Comparison of ENCODE assay signal across 14 mouse cellular contexts in the genomic region with DNA sequence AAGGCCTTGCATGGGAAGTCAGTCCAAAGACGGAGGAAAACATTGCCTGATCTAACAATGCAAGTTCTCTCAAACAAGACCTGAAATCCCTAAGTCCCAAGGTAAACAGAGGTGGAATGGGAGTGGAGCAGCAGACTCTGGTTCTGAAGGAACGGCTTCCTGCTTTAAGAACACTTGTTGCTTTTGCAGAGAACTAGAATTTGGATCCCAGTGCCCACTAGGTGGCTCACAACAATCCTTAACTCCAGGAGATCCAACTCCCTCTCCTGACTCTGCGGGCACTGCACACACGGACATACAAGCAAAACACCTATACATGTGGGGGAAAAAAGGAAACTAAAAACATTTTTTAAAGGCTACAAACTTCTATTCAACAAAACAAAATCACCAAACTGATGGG. TPM values are rescaled to one million over a fixed set of nuclear protein-coding genes. Genes with fewer than 3 reads are reported as not detected.
DNase-seq lines count a peak whose midpoint lies in the region; ATAC-seq and TF ChIP-seq lines count a peak whose summit lies in the region.
"Had no signal": no experiment of that assay in that cellular context is flagged by ENCODE, and none has a peak within 500 bp of the region (broad histone marks: within the 10 kb centered on the region; RNA-seq: fewer than 3 reads in every experiment).

No protein-coding gene starts in this region.

- intact Hi-C loops in gastrocnemius, adult 2 months (cut with DNase I) = no loop called here

- WGBS in lung, adult 2 months = 24% methylated on average over 4 of the region's 4 CpGs

- H3K27ac ChIP-seq in gastrocnemius, adult 2 months = no peak overlapping the region
- H3K27ac ChIP-seq: forebrain, embryonic 13.5 days; lung, embryonic 15.5 days had no signal

- no peak for DNase-seq in gastrocnemius, adult 2 months
- DNase-seq in gastrocnemius, adult 18-20 months (ENCODE audit: low spot score) = no peak
- no peak for DNase-seq in lung, adult 2 months
- DNase-seq in lung, postnatal 25 days (ENCODE audit: low spot score) = no peak
- peak; percentile 5 for DNase-seq in Muller cell, postnatal 12 days (ENCODE audit: inconsistent ontology term)
- DNase-seq in kidney, postnatal 14 days = peak; percentile 27
- DNase-seq in layer of hippocampus, adult 8-10 months (ENCODE audit: low spot score in 2 of 2) = no peak
- DNase-seq: adrenal gland, postnatal 25 days had no signal

- TF ChIP-seq POLR2A in lung, adult 2 months (IDR thresholded peaks at IDR 0.05; ENCODE audit: borderline replicate concordance, extremely low read depth, low read depth, low read length) = no peak

- H3K4me1 ChIP-seq in lung, adult 2 months (ENCODE audit: control insufficient read depth, insufficient read depth, low read length) = no peaks in the 10 kb centered on the region

- H3K4me3 ChIP-seq in gastrocnemius, adult 2 months = no peak overlapping the region
- H3K4me3 ChIP-seq in lung, adult 2 months (replicated peaks; ENCODE audit: extremely low read depth, low read depth, low read length) = no peak overlapping the region
- H3K4me3 ChIP-seq: forebrain, embryonic 13.5 days; lung, embryonic 15.5 days; myocyte had no signal

- ATAC-seq in granulocyte monocyte progenitor cell, adult 5-6 weeks (replicated peaks; ENCODE audit: poor library complexity, severe bottlenecking) = no peak
- ATAC-seq: forebrain, embryonic 13.5 days; hindbrain, embryonic 16.5 days had no signal

- TF ChIP-seq CTCF in gastrocnemius, adult 2 months (IDR thresholded peaks at IDR 0.05) = peak; percentile 15; the same call in 1 of the 2 replicates
- peak; percentile 3; the same call in 1 of the 2 replicates for TF ChIP-seq CTCF in lung, adult 2 months (IDR thresholded peaks at IDR 0.05; ENCODE audit: insufficient read depth, low read length)

RNA-seq across cellular contexts. Expression of a gene that starts 16.7 kb away (rescaled TPM):
- total RNA-seq in gastrocnemius, adult 2 months (2021) = not detected
- not detected for total RNA-seq in gastrocnemius, adult 18-20 months (2021)
- polyA plus RNA-seq in lung, adult 2 months (2012; rRNA removed) = not detected in 2 replicates
- not detected for total RNA-seq in layer of hippocampus, adult 8-10 months (2022)
- not detected in 2 replicates for total RNA-seq in granulocyte monocyte progenitor cell, adult 5-6 weeks (2014; fragmentation: Nextera tagmentation)
- total RNA-seq in granulocyte monocyte progenitor cell, adult 5-6 weeks (2017) = not detected in 2 replicates
- polyA plus RNA-seq: forebrain, embryonic 13.5 days; heart, embryonic 11.5 days; hindbrain, embryonic 16.5 days; lung, embryonic 15.5 days; myocyte had no signal

RNA-seq across cellular contexts. Expression of a gene that starts 28.6 kb away (rescaled TPM):
- not detected for total RNA-seq in gastrocnemius, adult 2 months (2021)
- not detected for total RNA-seq in gastrocnemius, adult 18-20 months (2021)
- not detected in 2 replicates for polyA plus RNA-seq in lung, adult 2 months (2012; rRNA removed)
- not detected for total RNA-seq in layer of hippocampus, adult 8-10 months (2022)
- not detected in 2 replicates for total RNA-seq in granulocyte monocyte progenitor cell, adult 5-6 weeks (2014; fragmentation: Nextera tagmentation)
- not detected in 2 replicates for total RNA-seq in granulocyte monocyte progenitor cell, adult 5-6 weeks (2017)
- total RNA-seq: adrenal gland, postnatal 25 days had no signal
- polyA plus RNA-seq: forebrain, embryonic 13.5 days; heart, embryonic 11.5 days; hindbrain, embryonic 16.5 days; lung, embryonic 15.5 days; myocyte had no signal

RNA-seq across cellular contexts. Expression of a gene that starts 33.0 kb away (rescaled TPM):
- 1 to 10 TPM in 1 of 2 experiments, under 1 TPM in 1; 0.71 to 4.0 TPM for total RNA-seq in gastrocnemius, adult 2 months (2021)
- 1 to 10 TPM; 1.6 to 2.3 TPM for total RNA-seq in gastrocnemius, adult 18-20 months (2021)
- polyA plus RNA-seq in lung, adult 2 months (2012; rRNA removed) = 25.7 and 28.8 TPM in 2 replicates
- 10 to 100 TPM in 2 of 4 experiments, 1 to 10 TPM in 2; 3.5 to 67.0 (median 21.0) TPM for total RNA-seq in layer of hippocampus, adult 8-10 months (2022)
- 2.5 TPM in 1 of 2 replicates, not detected in the other for total RNA-seq in granulocyte monocyte progenitor cell, adult 5-6 weeks (2014; fragmentation: Nextera tagmentation)
- total RNA-seq in granulocyte monocyte progenitor cell, adult 5-6 weeks (2017) = 0.26 TPM in 1 of 2 replicates, not detected in the other

Comparison
In these comparisons a context has a peak if more than half of its experiments do, and no peak if none do; other contexts are left out.
1. DNase-seq: peak in Muller cell, postnatal 12 days (single experiment) and kidney, postnatal 14 days (single experiment); none in gastrocnemius, adult 2 months (single experiment), gastrocnemius, adult 18-20 months (single experiment), lung, adult 2 months (single experiment), lung, postnatal 25 days (single experiment) and layer of hippocampus, adult 8-10 months (0 of 2).